Mouse (Mus musculus) embryonic fibroblast, embryonic 13.5 days (primary cell): ENCODE data around the gene Psme2b.
"Not testable (repeated sequence)": the region's sequence is repeated elsewhere in the genome, so short reads cannot be mapped to it uniquely, and the experiment has no call there.

Source experiments
- CTCF ChIP-seq: IDR thresholded peaks from 2 replicates; pipeline ENCODE4 v1.5.1; 2011; ENCODE audit warnings: mild to moderate bottlenecking, control low read depth, low read length, moderate library complexity, borderline replicate concordance; ENCODE audit not compliant: insufficient read depth
- POLR2A ChIP-seq: IDR thresholded peaks from 2 replicates; pipeline ENCODE4 v1.6.1; 2011; ENCODE audit warnings: low read depth, mild to moderate bottlenecking, control low read depth, low read length, moderate library complexity

DNA sequence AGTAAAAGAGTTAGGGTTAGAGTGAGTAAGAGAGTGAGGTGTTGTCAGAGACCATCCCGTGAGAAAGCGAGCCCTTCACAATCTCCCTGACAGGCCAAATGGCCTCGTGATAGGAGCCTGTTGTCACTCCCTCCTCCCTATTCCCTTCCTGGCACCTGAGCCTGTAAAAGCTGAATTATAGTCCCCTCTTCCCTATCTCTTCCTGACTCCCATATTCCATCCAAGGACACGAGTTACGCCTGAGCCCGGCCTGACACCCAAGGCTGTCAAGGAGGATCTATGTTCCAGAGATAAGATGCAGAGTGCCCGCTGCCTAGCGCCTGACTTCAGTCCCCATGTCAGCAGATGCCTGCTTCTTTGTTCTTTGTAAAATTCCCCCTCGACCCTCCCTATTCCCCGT, 47.3 kb upstream of the Psme2b start:
- TF ChIP-seq POLR2A, CTCF: not testable (repeated sequence)
